8 mouse cellular contexts compared by ENCODE assay signal in genomic region chr10:108163451-108163850, GRCm38 (mm10). TPM values are rescaled to one million over a fixed set of nuclear protein-coding genes. Genes with fewer than 3 reads are reported as not detected.
DNase-seq lines count a peak whose midpoint lies in the region; ATAC-seq and TF ChIP-seq lines count a peak whose summit lies in the region.

No protein-coding gene starts in this region.

- no peaks in the 10 kb centered on the region for H3K9me3 ChIP-seq in heart, embryonic 10.5 days
- H3K9me3 ChIP-seq in forebrain, embryonic 13.5 days (replicated peaks) = no peaks in the 10 kb centered on the region
- H3K9me3 ChIP-seq in liver, embryonic 14.5 days (ENCODE audit: control insufficient read depth, low read length) = no peaks in the 10 kb centered on the region

- peak overlapping the region; percentile 100 for H3K27ac ChIP-seq in heart, embryonic 10.5 days
- H3K27ac ChIP-seq in forebrain, embryonic 13.5 days = no peak overlapping the region
- H3K27ac ChIP-seq in liver, embryonic 14.5 days = no peak overlapping the region

- WGBS in heart, embryonic 10.5 days = 21% methylated on average over 3 of the region's 3 CpGs
- WGBS in forebrain, embryonic 13.5 days = 29% methylated on average over 3 of the region's 3 CpGs
- WGBS in liver, embryonic 14.5 days (ENCODE audit: insufficient replicate concordance) = 25% methylated on average over 3 of the region's 3 CpGs

- H3ac ChIP-seq in C2C12 (ENCODE audit: control insufficient read depth, insufficient read length, low read depth) = peak overlapping the region; percentile 100

- peak overlapping the region; percentile 98 for H3K9ac ChIP-seq in forebrain, embryonic 13.5 days
- peak overlapping the region; percentile 96 for H3K9ac ChIP-seq in liver, embryonic 14.5 days (replicated peaks)

- TF ChIP-seq CTCF in C2C12 (IDR thresholded peaks at IDR 0.05; ENCODE audit: control insufficient read depth, insufficient read depth, insufficient read length) = no peak
- TF ChIP-seq CTCF in liver, embryonic 14.5 days (IDR thresholded peaks at IDR 0.05; ENCODE audit: low read depth) = no peak

- H3K4me1 ChIP-seq in heart, embryonic 10.5 days = peaks cover 28% of the 10 kb centered on the region; the same call in 1 of the 2 replicates
- peaks cover 32% of the 10 kb centered on the region for H3K4me1 ChIP-seq in forebrain, embryonic 13.5 days
- H3K4me1 ChIP-seq in liver, embryonic 14.5 days (replicated peaks; ENCODE audit: control insufficient read depth in 2 of 2, insufficient read depth in 2 of 2, low read length in 1 of 2) = peaks cover 0 to 16% of the 10 kb centered on the region in 2 experiments; a peak in 3 of 4 replicates

- no peak for DNase-seq in heart, embryonic 10.5 days (ENCODE audit: low spot score)
- DNase-seq in heart, adult 11 months = no peak
- no peak for DNase-seq in liver, embryonic 14.5 days (ENCODE audit: low read depth in 3 of 3, low spot score in 3 of 3)
- no peak for DNase-seq in adrenal gland, adult 18-20 months (ENCODE audit: low spot score in 2 of 2)
- DNase-seq in embryo, embryonic 9.5 days (ENCODE audit: extremely low spot score) = no peak
- DNase-seq in adrenal gland, postnatal 10 days = no peak

- no peaks in the 10 kb centered on the region for H3K27me3 ChIP-seq in heart, embryonic 10.5 days (ENCODE audit: insufficient read depth, poor library complexity, severe bottlenecking)
- no peaks in the 10 kb centered on the region for H3K27me3 ChIP-seq in C2C12 (ENCODE audit: control insufficient read depth, insufficient read depth, insufficient read length)
- no peaks in the 10 kb centered on the region for H3K27me3 ChIP-seq in forebrain, embryonic 13.5 days
- H3K27me3 ChIP-seq in liver, embryonic 14.5 days (ENCODE audit: control insufficient read depth, insufficient read depth, low read length) = no peaks in the 10 kb centered on the region

- ATAC-seq in forebrain, embryonic 13.5 days = no peak
- ATAC-seq in liver, embryonic 14.5 days (ENCODE audit: insufficient read depth) = no peak

- H3K79me3 ChIP-seq in C2C12 (ENCODE audit: low read depth) = peaks cover 60% of the 10 kb centered on the region

- peak overlapping the region; percentile 66 for H3K4me2 ChIP-seq in forebrain, embryonic 13.5 days
- H3K4me2 ChIP-seq in liver, embryonic 14.5 days (ENCODE audit: low read depth) = peak overlapping the region; percentile 83

- peak overlapping the region; percentile 100 for H3K4me3 ChIP-seq in heart, embryonic 10.5 days
- H3K4me3 ChIP-seq in C2C12 (ENCODE audit: insufficient read depth, poor library complexity, severe bottlenecking) = peak overlapping the region; percentile 89
- H3K4me3 ChIP-seq in forebrain, embryonic 13.5 days = peak overlapping the region; percentile 98
- H3K4me3 ChIP-seq in liver, embryonic 14.5 days (ENCODE audit: insufficient read depth in 1 of 2, low read depth in 2 of 2, low read length in 2 of 2) = peak overlapping the region; percentile 75 to 93

- peaks cover 65% of the 10 kb centered on the region for H3K79me2 ChIP-seq in C2C12 (ENCODE audit: control insufficient read depth, insufficient read depth)

- TF ChIP-seq EP300 in liver, embryonic 14.5 days (IDR thresholded peaks at IDR 0.05; ENCODE audit: low read depth) = 0 out of 2 replicates have a peak, but pooled peaks have one; percentile 2

- no peaks in the 10 kb centered on the region for H3K36me3 ChIP-seq in heart, embryonic 10.5 days
- H3K36me3 ChIP-seq in C2C12 (ENCODE audit: control insufficient read depth, insufficient read depth) = peaks cover 6% of the 10 kb centered on the region
- no peaks in the 10 kb centered on the region for H3K36me3 ChIP-seq in forebrain, embryonic 13.5 days (ENCODE audit: poor library complexity, severe bottlenecking)
- no peaks in the 10 kb centered on the region for H3K36me3 ChIP-seq in liver, embryonic 14.5 days (replicated peaks; ENCODE audit: control insufficient read depth, insufficient read depth, low read depth)

TF ChIP-seq in C2C12, 6 proteins besides CTCF, POLR2A, EP300 and RAD21:
- TF ChIP-seq FOSL1 (IDR thresholded peaks at IDR 0.05; ENCODE audit: insufficient read depth, low read length, poor library complexity, severe bottlenecking) (no peak), MYOG (IDR thresholded peaks at IDR 0.05; ENCODE audit: control insufficient read depth, extremely low read depth, insufficient read length) (no peak), USF1 (IDR thresholded peaks at IDR 0.05; ENCODE audit: low read depth) (no peak), MAX (IDR thresholded peaks at IDR 0.05) (no peak), CEBPB (IDR thresholded peaks at IDR 0.05; ENCODE audit: low read depth) (no peak), MYOD1 (IDR thresholded peaks at IDR 0.05; ENCODE audit: control insufficient read depth, insufficient read length, low read depth) (no peak)

RNA-seq across cellular contexts. Expression of gene Ppp1r12a, which starts 1.5 kb away (rescaled TPM):
- polyA plus RNA-seq in heart, embryonic 10.5 days (2016; fragmentation: Nextera tagmentation; extraction: Ambion mirVana) = 110 and 112 TPM in 2 replicates
- polyA plus RNA-seq in C2C12 (2012; fragmentation: generic; extraction: Trizol) = 17.5 TPM
- polyA plus RNA-seq in forebrain, embryonic 13.5 days (2015; fragmentation: Nextera tagmentation; extraction: Ambion mirVana) = 75.8 and 81.4 TPM in 2 replicates
- polyA plus RNA-seq in liver, embryonic 14.5 days (2012; rRNA removed) = 13.2 and 18.7 TPM in 2 replicates
- polyA plus RNA-seq in liver, embryonic 14.5 days (2014; fragmentation: Nextera tagmentation; extraction: Ambion mirVana) = 27.2 and 32.5 TPM in 2 replicates
- 100 to 1,000 TPM in 1 of 2 experiments, 10 to 100 TPM in 1; 95.9 to 109 TPM for total RNA-seq in adrenal gland, adult 18-20 months (2021)
- total RNA-seq in adrenal gland, postnatal 10 days (2021) = 10 to 100 TPM; 83.4 to 92.2 TPM
